Mouse (Mus musculus) urinary bladder, adult 2 months (tissue): ENCODE data around the gene Olfr1447. TPM values are rescaled to one million over a fixed set of nuclear protein-coding genes. Genes with fewer than 3 reads are reported as not detected.

ENCODE experiments used
- DNase-seq: peaks from one replicate; pipeline ENCODE4 v3.0.0; 2022; ENCODE audit warnings: low spot score
- polyA plus RNA-seq: library from polyadenylated mRNA; depleted of rRNA; stranded (reverse); fragments of >200 nt; gene quantifications from 2 replicates; pipeline ENCODE4 v1.2.3, GENCODE M21; 2012; rRNA removed

Gene Olfr1447
- polyA plus RNA-seq: not detected in 2 replicates

DNA sequence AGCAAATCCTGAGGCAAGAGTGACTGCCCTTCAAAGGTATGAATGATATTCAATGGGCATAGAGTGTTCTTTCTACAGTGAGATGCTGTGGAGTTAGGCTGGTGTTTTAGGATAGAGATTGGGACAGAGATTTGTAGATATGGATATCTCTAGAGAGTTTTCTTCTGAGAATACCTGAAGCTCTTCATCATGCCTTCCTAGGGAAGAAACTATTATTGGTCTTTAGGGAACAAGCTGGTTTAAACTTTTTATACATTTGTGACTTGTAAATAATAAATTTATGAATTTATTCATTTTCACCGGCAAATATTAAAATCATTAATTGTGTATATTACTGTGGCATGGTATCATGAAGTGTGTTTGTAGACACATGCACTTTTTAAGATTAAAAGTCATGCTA, at the start of gene Olfr1447:
Gene Olfr1447, minus strand, starts transcription at position 101 of the 400 bp plus-strand sequence.
- DNase-seq: no peak

DNA sequence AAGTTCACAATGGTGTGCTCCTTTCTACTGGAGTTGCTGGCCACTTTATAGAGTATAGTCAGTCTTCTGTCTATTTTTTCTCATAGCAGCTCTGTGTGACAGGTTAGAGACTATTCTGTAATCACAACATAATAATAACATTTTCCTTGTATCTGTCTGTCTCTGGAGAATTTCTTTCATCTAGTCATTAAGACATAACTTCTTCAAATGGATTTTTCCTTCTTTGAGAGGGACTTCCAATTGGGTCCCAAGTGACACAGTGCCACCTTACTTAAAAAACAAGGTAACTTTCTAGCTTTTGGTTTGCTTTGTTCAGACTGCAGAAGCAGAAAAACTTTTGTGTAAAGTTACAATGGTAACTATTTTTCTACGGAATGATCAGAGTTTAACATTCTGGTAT, 46.4 kb upstream of the Olfr1447 start, which contains the start of gene Olfr1450:
Gene Olfr1450, plus strand, starts transcription at position 301 of the 400 bp plus-strand sequence.
- no peak for DNase-seq

DNA sequence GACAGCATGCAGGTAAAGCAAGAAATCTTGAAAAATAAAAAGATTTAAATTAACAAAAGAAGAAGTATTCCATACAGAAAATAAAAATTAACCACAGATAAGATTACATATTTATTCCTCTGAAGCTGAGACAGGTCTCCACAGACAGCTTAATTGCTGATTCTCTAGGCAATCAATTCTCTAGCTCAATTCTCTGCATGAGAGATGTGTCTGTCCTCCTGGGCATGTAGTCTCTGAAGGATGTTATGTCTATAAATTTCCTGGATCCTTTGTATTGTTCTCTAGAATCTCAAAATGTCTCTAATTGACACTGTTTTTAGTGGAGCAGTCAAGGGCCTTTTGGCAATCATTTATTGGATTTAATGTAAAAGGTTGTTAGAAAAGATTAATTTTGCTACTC, 27.0 kb upstream of the Olfr1447 start, which contains the start of gene Olfr1449:
Gene Olfr1449, plus strand, starts transcription at position 301 of the 400 bp plus-strand sequence.
- no peak for DNase-seq

DNA sequence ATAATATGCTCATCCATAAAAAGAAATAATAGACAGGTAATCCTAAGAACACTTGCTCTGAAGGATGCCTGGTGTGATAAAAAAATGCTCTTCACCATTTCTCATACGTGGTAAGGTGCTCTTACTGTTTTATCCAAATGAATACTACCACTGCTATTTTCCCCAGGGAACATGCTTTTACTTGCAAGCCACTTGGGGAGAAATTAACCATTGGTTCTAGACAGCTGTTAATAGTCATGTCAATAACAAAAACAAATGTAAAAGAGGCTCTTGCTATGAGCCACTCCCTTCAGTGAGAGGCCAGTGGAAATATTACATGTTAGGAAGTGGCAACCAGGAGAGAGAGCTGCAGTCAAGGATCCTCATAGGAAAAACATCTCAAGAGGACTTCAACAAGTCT, 20.8 kb upstream of the Olfr1447 start, which contains the start of gene Olfr1448:
Gene Olfr1448, minus strand, starts transcription at position 101 of the 400 bp plus-strand sequence.
- DNase-seq: no peak

DNA sequence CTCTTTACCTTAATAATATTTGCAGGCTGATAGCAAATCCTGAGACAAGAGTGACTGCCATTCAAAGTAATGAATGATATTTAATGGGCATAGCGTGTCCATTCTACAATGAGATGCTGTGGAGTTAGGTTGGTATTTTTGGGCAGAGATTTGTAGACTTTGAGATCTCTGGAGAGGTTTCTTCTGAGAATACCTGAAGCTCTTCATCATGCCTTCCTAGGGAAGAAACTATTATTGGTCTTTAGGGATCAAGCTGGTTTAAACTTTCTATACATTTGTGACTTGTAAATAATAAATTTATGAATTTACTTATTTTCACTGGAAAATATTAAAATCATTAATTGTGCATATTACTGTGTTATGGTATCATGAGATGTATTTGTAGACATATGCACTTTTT, 10.1 kb downstream of the Olfr1447 start, which contains the start of gene Olfr1446:
Gene Olfr1446, minus strand, starts transcription at position 101 of the 400 bp plus-strand sequence.
- DNase-seq: no peak

DNA sequence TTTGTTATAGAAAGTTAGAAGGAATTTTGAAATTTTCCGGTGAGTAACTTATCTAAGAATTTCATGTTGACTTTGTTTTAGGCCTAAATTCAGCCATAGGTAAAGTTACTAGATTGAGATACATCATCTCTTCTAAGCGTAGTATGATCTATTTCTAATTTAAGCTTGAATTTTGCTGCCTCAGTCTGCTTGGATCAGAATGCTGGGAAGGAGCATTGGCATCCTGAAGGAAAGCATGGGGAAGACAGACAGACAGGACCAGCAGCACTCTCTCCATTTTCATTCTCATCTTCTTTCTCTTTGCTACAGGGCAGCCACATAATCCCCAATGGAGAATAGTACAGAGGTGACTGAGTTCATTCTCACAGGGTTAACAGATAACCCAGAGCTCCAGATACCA, 20.0 kb downstream of the Olfr1447 start, which contains the start of gene Olfr1445:
Gene Olfr1445, plus strand, starts transcription at position 301 of the 400 bp plus-strand sequence.
- DNase-seq: no peak

DNA sequence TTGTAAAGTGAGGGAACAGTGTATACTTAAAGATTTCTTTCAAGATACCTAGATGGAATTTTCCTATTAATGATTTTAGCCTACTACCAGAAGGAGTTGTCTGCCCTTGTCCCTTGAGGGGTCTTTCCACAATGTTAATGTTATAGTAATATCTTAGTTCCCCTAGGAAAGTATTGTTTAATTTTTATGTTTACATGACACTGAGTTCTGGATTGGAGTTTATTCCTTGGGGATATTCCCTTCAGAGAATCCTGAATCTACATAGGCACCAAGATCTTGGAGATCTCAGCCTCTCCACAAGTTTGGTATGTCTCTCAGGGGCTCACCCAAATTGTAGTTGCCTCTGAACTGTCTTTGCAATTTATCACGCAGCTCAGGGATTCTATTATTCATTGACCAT, 46.6 kb downstream of the Olfr1447 start, which contains the start of gene Olfr1444:
Gene Olfr1444, plus strand, starts transcription at position 301 of the 400 bp plus-strand sequence.
- DNase-seq: no peak

Other genes starting within 250 kb of the Olfr1447 start
- gene Olfr1442, start 233.3 kb downstream of the Olfr1447 start, polyA plus RNA-seq: not detected in 2 replicates
- gene Olfr1443, start 225.6 kb downstream of the Olfr1447 start, polyA plus RNA-seq: not detected in 2 replicates
- not detected in 2 replicates for gene Keg1, start 208.0 kb downstream of the Olfr1447 start, polyA plus RNA-seq
- gene Cntf, start 138.1 kb downstream of the Olfr1447 start, polyA plus RNA-seq: 1.8 and 2.9 TPM in 2 replicates
- gene Zfp91, start 107.6 kb downstream of the Olfr1447 start, polyA plus RNA-seq: 37.0 and 44.0 TPM in 2 replicates
- gene Lpxn, start 107.5 kb downstream of the Olfr1447 start, polyA plus RNA-seq: 4.3 and 5.1 TPM in 2 replicates
- gene Gm5244, start 57.1 kb downstream of the Olfr1447 start, polyA plus RNA-seq: not detected in 2 replicates
- not detected in 2 replicates for gene Olfr1444, start 46.5 kb downstream of the Olfr1447 start, polyA plus RNA-seq
- not detected in 2 replicates for gene Olfr1445, start 19.9 kb downstream of the Olfr1447 start, polyA plus RNA-seq
- gene Olfr1446, start 10.2 kb downstream of the Olfr1447 start, polyA plus RNA-seq: not detected in 2 replicates
- not detected in 2 replicates for gene Olfr1448, start 20.7 kb upstream of the Olfr1447 start, polyA plus RNA-seq
- not detected in 2 replicates for gene Olfr1449, start 27.1 kb upstream of the Olfr1447 start, polyA plus RNA-seq
- gene Olfr1450, start 46.5 kb upstream of the Olfr1447 start, polyA plus RNA-seq: not detected in 2 replicates
- not detected in 2 replicates for gene Olfr1451, start 91.3 kb upstream of the Olfr1447 start, polyA plus RNA-seq
- gene Olfr1453, start 124.6 kb upstream of the Olfr1447 start, polyA plus RNA-seq: not detected in 2 replicates
- gene Olfr1454, start 156.9 kb upstream of the Olfr1447 start, polyA plus RNA-seq: not detected in 2 replicates
- gene Olfr1457, start 194.1 kb upstream of the Olfr1447 start, polyA plus RNA-seq: not detected in 2 replicates
- gene Olfr1458, start 203.0 kb upstream of the Olfr1447 start, polyA plus RNA-seq: not detected in 2 replicates
- not detected in 2 replicates for gene Olfr1459, start 245.8 kb upstream of the Olfr1447 start, polyA plus RNA-seq